Mouse (Mus musculus) midbrain, embryonic 14.5 days (tissue): ENCODE results near the gene BC030499. TPM values are rescaled to one million over a fixed set of nuclear protein-coding genes. Genes with fewer than 3 reads are reported as not detected.

Experiments used
- ATAC-seq: fragments of 200-750 bp; cut with Nextera tagmentation; 2 replicates; pipeline ENCODE4 v1.8.0; 2017; ENCODE audit warnings: moderate number of reproducible peaks, moderate library complexity; ENCODE audit not compliant: low FRiP score, low TSS enrichment
- DNase-seq: peaks from one replicate; pipeline ENCODE4 v3.0.0-alpha.2; 2015
- H3K27ac ChIP-seq: fragments of 300-500 bp; sonication (generic); replicated peaks from 2 replicates; pipeline ENCODE4 v1.5.1; 2014; ENCODE audit warnings: mild to moderate bottlenecking, low read depth, low read length, moderate library complexity
- H3K27me3 ChIP-seq: fragments of 300-500 bp; sonication (generic); 2 replicates; pipeline ENCODE4 v1.6.1; 2014; ENCODE audit warnings: low read length, control low read depth, mixed read lengths; ENCODE audit not compliant: control insufficient read depth, insufficient read depth
- H3K36me3 ChIP-seq: fragments of 300-500 bp; sonication (generic); 2 replicates; pipeline ENCODE4 v1.6.1; 2014; ENCODE audit warnings: low read length, control low read depth; ENCODE audit not compliant: control insufficient read depth, insufficient read depth
- H3K4me1 ChIP-seq: fragments of 300-500 bp; sonication (generic); 2 replicates; pipeline ENCODE4 v1.6.1; 2014; ENCODE audit warnings: mild to moderate bottlenecking, antibody characterized with exemption, low read length, control low read depth; ENCODE audit not compliant: control insufficient read depth, insufficient read depth
- H3K4me2 ChIP-seq: fragments of 300-500 bp; sonication (generic); 2 replicates; pipeline ENCODE4 v1.6.1; 2014; ENCODE audit warnings: mild to moderate bottlenecking, low read length, moderate library complexity
- H3K4me3 ChIP-seq: fragments of 300-500 bp; sonication (generic); replicated peaks from 2 replicates; pipeline ENCODE4 v1.5.1; 2014; ENCODE audit warnings: low read depth, low read length
- H3K9ac ChIP-seq: fragments of 300-500 bp; sonication (generic); replicated peaks from 2 replicates; pipeline ENCODE4 v1.6.1; 2014; ENCODE audit warnings: mild to moderate bottlenecking, low read length, moderate library complexity
- H3K9me3 ChIP-seq: fragments of 300-500 bp; sonication (generic); 2 replicates; pipeline ENCODE4 v1.6.1; 2016; ENCODE audit warnings: low read length, control low read depth, mixed read lengths; ENCODE audit not compliant: control insufficient read depth
- WGBS: fragments of 180-500 bp; shearing (Covaris S2); extraction: QIAGEN DNeasy Blood & Tissue Kit; methylation state at CpG from one replicate; pipeline ENCODE4 v1.1.7; 2014; 5-methylcytosine and 5-hydroxymethylcytosine counted together
- polyA plus RNA-seq: library from polyadenylated mRNA; unstranded; fragments of >200 nt; fragmentation: Nextera tagmentation; extraction: Ambion mirVana; gene quantifications from 2 replicates; pipeline ENCODE4 v1.2.1, GENCODE M21; 2014

Gene BC030499
- polyA plus RNA-seq, 1 experiment from 2014 or later: 0.34 TPM

DNA sequence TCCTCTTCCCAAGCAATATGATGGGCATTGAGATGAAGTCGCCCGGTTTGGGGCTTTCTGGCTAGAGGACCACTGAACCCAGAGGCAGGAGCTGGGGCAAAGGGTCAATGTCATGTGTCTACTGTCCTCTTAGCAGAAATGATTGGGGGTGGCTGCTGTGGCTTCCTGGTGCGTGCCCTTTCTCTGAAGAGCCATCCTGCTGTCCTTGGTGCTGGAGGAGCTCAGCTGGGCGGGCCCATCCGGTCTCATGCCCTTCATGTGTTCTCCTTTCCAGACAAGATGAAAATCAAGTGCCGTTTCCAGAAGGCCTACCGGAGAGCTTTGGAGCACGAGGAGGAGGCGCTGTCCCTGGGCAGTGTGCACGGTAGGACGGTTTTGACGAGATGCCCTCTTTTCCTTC lies 42.0 kb downstream of the BC030499 start:
- Histone ChIP-seq H3K27me3 (no peaks in the 10 kb centered on the region), H3K36me3 (peaks cover 39% of the 10 kb centered on the region)
- 97% methylated on average over 12 of the region's 12 CpGs for WGBS

DNA sequence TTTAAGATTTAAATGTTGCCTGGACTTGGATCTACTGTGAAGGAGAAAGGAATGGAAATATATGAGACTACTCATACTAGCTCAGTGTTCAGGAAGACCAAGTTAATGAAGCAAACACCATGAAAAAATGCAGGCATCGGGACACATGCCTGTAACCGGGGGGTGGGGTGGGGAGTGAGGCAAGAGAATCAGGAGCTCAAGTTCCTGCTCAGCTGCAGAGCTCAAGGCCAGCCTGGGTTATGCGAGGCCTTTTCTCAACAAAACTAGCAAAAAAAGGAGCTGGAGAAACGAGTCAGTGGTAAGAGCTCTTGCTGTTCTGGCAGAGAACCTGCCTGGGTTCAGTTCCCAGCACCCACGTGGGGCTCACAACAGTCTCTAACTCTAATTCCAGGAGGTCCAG lies 43.4 kb downstream of the BC030499 start:
- Histone ChIP-seq H3K9ac (no peak overlapping the region), H3K4me2 (no peak overlapping the region), H3K4me3 (no peak overlapping the region), H3K9me3 (no peaks in the 10 kb centered on the region), H3K4me1 (peaks cover 7% of the 10 kb centered on the region), H3K27me3 (no peaks in the 10 kb centered on the region), H3K36me3 (peaks cover 49% of the 10 kb centered on the region), H3K27ac (no peak overlapping the region)
- ATAC-seq (no peak), DNase-seq (no peak)
- WGBS: 96% methylated on average over 5 of the region's 5 CpGs

More for the DNA sequence above, 42.0 kb downstream of the BC030499 start:
- H3K4me2 ChIP-seq: no peak overlapping the region
- H3K4me1 ChIP-seq: peaks cover 10% of the 10 kb centered on the region
- H3K9ac ChIP-seq: no peak overlapping the region
- DNase-seq: no peak
- no peak overlapping the region for H3K27ac ChIP-seq
- no peaks in the 10 kb centered on the region for H3K9me3 ChIP-seq
- no peak for ATAC-seq
- H3K4me3 ChIP-seq: no peak overlapping the region

DNA sequence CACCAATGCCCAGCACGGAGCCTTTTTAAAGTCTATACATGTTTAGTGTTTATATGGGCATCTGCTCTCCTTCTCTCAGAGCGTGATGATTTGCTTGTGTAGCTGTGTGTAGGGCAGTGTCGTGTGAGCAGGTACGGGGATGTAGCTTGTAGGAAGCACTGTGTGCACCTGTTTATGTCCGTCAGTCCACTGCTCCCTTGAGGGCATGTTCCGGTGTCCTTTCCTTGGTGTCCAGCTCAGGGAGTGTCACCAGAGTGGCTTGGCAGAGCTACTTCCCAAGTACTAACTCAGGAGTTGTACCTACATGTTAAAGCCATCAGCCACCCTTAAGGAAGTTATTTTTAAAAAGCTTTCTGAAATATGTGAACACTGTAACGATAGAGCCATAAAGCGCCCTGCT lies 46.4 kb downstream of the BC030499 start:
- Histone ChIP-seq H3K27me3 (no peaks in the 10 kb centered on the region), H3K4me2 (no peak overlapping the region), H3K9ac (no peak overlapping the region), H3K27ac (no peak overlapping the region), H3K4me3 (no peak overlapping the region), H3K4me1 (no peaks in the 10 kb centered on the region), H3K36me3 (peaks cover 70% of the 10 kb centered on the region), H3K9me3 (no peaks in the 10 kb centered on the region)
- ATAC-seq: no peak
- WGBS: 96% methylated on average over 8 of the region's 8 CpGs
- no peak for DNase-seq

DNA sequence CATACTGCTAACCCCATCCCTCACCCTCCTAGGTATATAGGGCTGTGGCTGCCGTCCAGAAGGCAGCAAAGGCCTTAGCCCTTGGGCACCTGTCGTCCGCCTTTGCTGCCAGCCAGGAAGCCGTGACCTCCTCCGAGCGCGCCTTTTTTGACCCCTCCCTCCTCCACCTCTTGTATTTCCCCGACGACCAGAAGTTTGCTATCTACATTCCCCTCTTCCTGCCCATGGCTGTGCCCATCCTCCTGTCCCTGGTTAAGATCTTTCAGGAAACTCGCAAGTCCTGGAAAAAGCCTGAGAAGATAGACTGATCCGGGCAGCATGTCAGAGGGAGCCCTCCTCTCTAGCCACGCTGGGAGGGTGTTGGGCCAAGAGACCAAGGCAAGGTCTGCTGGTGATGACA lies 51.1 kb downstream of the BC030499 start:
- H3K36me3 ChIP-seq: peaks cover 38% of the 10 kb centered on the region
- no peaks in the 10 kb centered on the region for H3K27me3 ChIP-seq
- peaks cover 23% of the 10 kb centered on the region for H3K4me1 ChIP-seq
- H3K9me3 ChIP-seq: no peaks in the 10 kb centered on the region
- no peak overlapping the region for H3K9ac ChIP-seq
- H3K27ac ChIP-seq: no peak overlapping the region
- DNase-seq (no peak), ATAC-seq (no peak)
- no peak overlapping the region for H3K4me2 ChIP-seq
- WGBS: 90% methylated on average over 12 of the region's 12 CpGs
- H3K4me3 ChIP-seq: no peak overlapping the region

DNA sequence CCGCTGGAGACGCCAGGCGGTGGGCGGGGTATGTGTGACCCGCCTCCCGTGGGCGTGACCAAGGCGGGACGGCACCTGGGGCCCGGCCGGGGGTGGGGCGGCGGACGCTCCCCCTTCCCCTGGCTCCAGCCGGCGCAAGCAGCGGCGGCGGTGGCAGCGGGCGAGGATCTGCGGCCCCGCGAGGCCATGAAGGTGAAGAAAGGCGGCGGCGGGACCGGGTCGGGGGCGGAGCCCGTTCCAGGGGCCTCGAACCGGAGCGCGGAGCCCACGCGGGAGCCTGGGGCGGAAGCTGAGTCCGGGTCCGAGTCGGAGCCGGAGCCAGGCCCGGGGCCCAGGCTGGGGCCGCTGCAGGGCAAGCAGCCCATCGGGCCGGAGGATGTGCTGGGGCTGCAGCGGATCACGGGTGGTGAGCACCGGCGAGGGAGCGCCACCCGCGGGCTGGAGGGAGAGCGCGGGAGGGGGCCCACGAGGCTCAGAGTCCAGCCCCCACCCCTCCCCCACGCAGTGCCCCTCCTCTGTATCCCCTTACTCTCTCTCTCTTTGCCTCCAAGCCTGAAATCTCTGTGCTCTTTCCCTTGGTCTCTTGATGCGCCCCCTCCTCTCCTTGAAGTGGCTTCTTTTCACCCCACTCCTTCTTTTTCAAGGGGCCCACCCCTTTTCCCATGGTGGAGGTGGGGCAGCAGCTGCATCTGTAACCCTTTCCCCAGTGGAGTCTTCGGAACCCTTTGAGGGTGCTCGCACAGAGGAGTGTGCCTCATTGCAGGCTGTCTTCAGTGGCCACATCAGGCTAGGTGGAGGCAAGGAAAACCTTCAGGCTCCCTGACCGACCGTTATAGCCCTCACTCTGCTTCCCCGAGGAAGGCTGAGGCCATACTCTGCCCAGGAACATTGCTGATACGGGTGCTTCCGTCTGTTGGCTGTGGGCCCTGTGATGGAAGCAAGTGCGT lies 53.0 kb downstream of the BC030499 start, which contains the start of gene Unc119:
TSS of gene Unc119 (plus strand) at position 102 of the 947 bp plus-strand sequence.
- Histone ChIP-seq H3K27me3 (no peaks in the 10 kb centered on the region), H3K9ac (peak within 1 kb of the TSS; percentile 97), H3K27ac (peak within 1 kb of the TSS; percentile 84), H3K36me3 (peaks cover 36% of the 10 kb centered on the region), H3K9me3 (no peaks in the 10 kb centered on the region), H3K4me2 (peak within 1 kb of the TSS; percentile 61), H3K4me1 (peaks cover 26% of the 10 kb centered on the region), H3K4me3 (peak within 1 kb of the TSS; percentile 90)
- ATAC-seq (peak; percentile 85), DNase-seq (peak; percentile 90)
- 1% methylated on average over 63 of the region's 66 CpGs for WGBS

DNA sequence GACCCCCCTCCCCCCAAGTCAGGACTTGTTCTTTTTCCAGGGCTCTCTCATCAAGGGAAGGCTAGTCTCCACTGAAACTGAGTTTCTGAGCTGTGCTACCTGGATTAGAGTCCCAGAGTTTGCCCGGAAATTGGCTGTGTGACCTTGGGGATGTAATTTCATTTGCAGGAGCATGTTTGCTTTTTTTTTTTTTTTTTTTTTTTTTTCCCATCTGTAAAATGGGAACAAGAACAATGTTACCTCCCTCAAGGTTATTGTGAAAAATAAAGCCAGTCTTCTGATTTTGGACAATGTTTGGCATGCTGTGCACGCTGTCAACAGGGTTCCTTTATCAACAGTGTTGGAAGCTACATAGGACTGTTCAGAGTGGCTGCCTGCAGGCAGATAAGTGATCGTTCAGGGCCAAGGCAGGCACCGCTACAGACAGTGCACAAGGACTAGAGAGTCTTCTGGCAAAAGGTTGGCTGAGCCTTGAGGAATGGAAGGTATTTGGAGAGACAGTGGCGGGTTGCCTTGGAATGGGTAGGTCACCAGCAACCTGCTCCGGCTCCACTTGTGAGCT lies 53.8 kb downstream of the BC030499 start:
- Histone ChIP-seq H3K9me3 (no peaks in the 10 kb centered on the region), H3K36me3 (peaks cover 34% of the 10 kb centered on the region), H3K27me3 (no peaks in the 10 kb centered on the region), H3K4me1 (peaks cover 26% of the 10 kb centered on the region), H3K4me2 (peak overlapping the region; percentile 61), H3K4me3 (peak overlapping the region; percentile 90), H3K27ac (peak overlapping the region; percentile 84; the same call in 1 of the 2 replicates), H3K9ac (peak overlapping the region; percentile 97)
- DNase-seq (no peak), ATAC-seq (no peak)
- 82% methylated on average over 6 of the region's 6 CpGs for WGBS

DNA sequence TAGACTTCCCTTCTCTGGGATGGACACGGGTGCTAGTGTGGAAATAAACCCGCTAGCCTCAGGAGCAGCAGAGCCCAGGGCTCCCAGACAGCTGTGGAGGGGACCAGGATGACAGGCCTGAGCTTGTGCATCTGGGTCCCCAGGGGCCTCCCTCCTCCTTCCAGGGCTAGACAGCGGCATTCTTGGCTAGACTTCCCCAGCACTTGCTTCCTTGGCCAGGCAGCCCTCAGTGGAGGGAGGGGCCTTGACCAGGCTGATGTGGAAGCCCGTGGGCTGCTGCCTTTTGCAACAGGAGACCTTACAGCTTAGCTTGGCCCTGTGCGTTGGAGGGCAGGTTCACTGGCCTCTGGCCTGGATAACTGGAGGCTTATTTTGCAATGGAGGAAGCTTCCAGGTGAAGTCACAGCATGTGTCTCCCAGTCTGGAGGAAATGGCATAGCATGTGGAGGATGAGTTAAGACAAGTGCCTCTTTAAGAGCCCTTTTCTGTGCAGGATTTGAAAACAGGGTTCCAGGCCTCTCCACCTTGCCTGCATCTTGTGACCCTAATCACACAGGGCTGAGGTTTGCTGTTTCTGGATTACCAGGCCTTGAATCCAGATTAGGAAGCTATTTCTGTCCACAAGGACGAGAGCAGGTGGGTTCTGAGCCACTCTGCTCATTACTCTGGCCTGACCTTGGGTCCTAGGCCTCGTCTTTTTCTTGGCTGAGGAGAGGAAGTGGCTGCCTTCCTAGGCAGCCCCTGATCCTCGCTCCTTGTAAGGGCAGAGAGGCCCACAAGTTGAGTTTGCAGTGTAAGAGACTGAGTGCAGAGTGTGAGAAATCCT lies 54.5 kb downstream of the BC030499 start:
- no peak overlapping the region for H3K4me3 ChIP-seq
- peaks cover 27% of the 10 kb centered on the region for H3K36me3 ChIP-seq
- peaks cover 26% of the 10 kb centered on the region for H3K4me1 ChIP-seq
- no peak for ATAC-seq
- H3K4me2 ChIP-seq: peak overlapping the region; percentile 61
- H3K27me3 ChIP-seq: no peaks in the 10 kb centered on the region
- no peak overlapping the region; the same call in 1 of the 2 replicates for H3K9ac ChIP-seq
- 58% methylated on average over 8 of the region's 8 CpGs for WGBS
- peak; percentile 28 for DNase-seq
- H3K9me3 ChIP-seq: no peaks in the 10 kb centered on the region
- H3K27ac ChIP-seq: no peak overlapping the region

GRCm38 (mm10) chr11:78345801-78346200 lies 55.2 kb downstream of the BC030499 start:
- Histone ChIP-seq H3K4me1 (peaks cover 26% of the 10 kb centered on the region), H3K4me2 (no peak overlapping the region), H3K27ac (no peak overlapping the region), H3K4me3 (no peak overlapping the region), H3K9ac (no peak overlapping the region), H3K36me3 (peaks cover 24% of the 10 kb centered on the region), H3K27me3 (no peaks in the 10 kb centered on the region), H3K9me3 (no peaks in the 10 kb centered on the region)
- 79% methylated on average over 7 of the region's 7 CpGs for WGBS
- ATAC-seq: no peak
- DNase-seq: no peak
